Mouse (Mus musculus) stomach, postnatal 0 days (tissue): ENCODE data around the gene Neurod2.

ENCODE experiments used
- CTCF ChIP-seq: IDR thresholded peaks from 2 replicates; pipeline ENCODE4 v1.5.1; 2016; ENCODE audit warnings: antibody characterized with exemption, low read depth, mild to moderate bottlenecking, moderate library complexity
- EP300 ChIP-seq: optimal IDR thresholded peaks from 2 replicates; pipeline ENCODE3; 2016; ENCODE audit warnings: antibody characterized with exemption

GRCm38 (mm10) chr11:98373244-98373643 lies 43.8 kb upstream of the Neurod2 start:
- TF ChIP-seq CTCF (no peak), EP300 (no peak)
